Mouse (Mus musculus): Measurements from ENCODE around the gene Fa2h. TPM values are rescaled to one million over a fixed set of nuclear protein-coding genes. Genes with fewer than 3 reads are reported as not detected.
A peak's percentile ranks its signal among the peaks of the same experiment; 100 is the strongest.

Gene Fa2h
- total RNA-seq, 2 experiments from 2014 or later, result 3.9 to 4.2 TPM

DNA sequence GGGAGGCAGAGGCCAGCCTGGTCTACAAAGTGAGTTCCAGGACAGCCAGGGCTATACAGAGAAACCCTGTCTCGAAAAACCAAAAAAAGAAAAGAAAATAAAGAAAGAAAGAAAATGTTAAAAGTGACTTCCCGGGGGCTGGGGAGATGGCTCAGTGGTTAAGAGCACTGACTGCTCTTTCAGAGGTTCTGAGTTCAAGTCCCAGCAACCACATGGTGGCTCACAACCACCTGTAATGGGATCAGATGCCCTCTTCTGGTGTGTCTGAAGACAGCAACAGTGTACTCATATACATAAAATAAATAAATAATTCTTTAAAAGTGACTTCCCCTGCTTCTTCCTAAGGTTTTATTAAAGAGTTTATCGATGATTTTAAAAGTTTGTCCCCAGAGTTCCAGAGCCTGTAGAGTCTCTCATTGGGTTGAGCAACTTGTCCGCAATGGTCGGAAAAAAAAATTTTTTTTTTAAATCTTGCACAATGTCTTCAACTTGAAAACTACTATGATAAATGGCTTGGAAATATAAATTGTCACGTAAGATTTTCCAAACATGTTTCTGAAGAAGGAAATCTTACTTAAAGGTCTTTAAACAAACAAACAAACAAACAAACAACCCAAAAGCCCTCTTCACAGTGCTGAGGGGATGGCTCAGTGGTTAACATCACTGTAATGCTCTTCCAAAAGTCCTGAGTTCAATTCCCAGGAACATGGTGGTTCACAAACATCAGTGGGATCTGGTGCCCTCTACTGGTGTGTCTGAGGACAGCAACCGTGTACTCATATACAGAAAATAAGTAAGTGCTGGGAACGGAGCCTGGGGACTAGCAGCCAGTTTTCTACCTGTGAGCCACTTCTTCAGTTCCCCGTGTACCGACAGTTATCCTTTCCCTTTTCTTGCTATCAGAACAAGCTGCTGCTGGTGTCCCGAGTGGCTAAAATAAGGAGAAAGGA lies 92.8 kb downstream of the Fa2h start:
- no peak for DNase-seq (ENCODE audit: low spot score in 2 of 2)

DNA sequence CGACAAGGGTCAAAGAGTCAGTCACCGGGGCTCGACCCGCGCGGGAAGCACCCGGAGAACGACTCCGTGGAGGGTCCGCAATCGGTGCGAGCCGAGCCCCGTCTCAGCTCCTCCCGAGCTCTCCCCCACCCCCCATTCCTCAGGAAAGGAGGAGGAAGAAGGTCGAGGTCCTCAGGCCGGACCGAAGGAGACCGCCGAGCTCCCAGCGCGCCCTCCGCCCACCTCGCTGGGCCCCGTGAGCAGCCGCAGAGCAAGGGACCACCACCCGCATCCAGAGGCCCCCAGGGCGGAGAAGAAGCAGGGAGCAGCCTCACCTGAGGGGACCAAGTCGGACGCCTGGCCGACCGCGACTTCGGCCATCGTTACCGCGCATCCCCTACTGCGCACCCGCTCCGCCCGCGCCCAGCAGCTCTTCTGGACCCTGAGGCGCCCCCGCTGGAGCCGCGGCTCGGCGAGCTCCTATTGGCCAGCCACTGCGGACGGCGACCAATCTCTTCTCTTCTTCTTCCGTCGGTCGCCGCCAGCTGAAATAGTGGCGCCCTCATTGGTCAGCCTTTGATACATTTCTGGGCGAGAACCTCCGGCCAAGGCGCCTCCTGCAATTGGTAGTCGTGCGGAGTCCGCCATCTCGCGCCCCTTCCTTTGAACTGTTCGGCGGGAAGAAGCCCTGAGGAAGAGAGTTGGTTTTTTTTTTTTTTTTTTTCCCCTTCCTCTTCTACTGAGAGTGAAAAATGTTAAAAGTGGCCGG lies 93.6 kb downstream of the Fa2h start, which contains the start of gene Rfwd3:
Gene Rfwd3, minus strand, starts transcription at position 402 of the 748 bp plus-strand sequence.
- DNase-seq (ENCODE audit: low spot score in 2 of 2), result peak; percentile 94 to 95

DNA sequence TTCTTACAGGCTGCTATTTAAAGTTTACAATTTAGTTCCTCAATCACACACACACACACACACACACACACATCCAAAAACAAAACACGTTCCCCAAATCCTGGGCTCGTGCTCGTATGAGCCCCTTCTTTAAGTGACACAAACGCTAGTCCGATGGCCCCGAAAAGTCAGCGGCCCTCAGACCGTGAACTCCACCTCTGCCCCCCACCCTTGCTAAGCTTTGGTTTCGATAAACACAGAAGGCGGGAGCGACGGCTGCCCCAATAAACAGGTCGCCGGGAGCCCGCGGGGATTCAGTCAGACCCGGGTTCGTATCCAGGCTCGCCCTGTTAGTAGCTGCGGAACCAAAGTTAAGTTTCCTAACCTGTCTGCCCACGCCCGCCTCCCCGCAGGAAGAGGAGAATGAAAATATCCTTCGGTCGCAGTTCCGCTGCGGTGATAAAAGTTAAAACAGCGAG lies 94.2 kb downstream of the Fa2h start:
- DNase-seq (ENCODE audit: low spot score in 2 of 2), result peak; percentile 35 to 57

DNA sequence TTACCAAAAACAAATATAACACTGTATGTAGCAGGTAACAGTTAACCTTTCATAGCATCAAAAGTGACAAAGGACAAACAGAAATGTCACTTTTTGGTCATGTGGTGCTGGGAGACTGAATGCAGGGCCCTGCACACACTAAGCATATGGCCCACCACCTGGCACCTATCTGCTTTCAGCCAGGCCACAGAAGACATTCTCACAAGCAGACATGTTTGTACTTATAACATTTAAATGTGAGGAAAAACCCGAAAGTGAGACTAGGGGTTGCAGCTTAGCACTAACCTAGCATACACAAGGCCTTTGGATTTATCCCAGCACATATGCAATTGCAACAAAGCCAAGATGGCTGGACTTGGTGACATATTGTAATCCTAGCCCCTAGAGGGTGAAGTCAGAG lies 95.6 kb downstream of the Fa2h start:
- DNase-seq (ENCODE audit: low spot score in 2 of 2), result no peak

Other genes with a start within 250 kb of the Fa2h start
- gene Glg1, start 134.6 kb downstream of the Fa2h start, total RNA-seq (2021), result 10 to 100 TPM; 90.1 to 92.8 TPM
- gene Rfwd3, start 93.6 kb downstream of the Fa2h start, total RNA-seq (2021), result 10 to 100 TPM; 18.6 to 18.7 TPM
- 1 to 10 TPM; 2.9 to 3.1 TPM for gene Mlkl, start 55.6 kb downstream of the Fa2h start, total RNA-seq (2021)
- gene Wdr59, start 128.3 kb upstream of the Fa2h start, total RNA-seq (2021), result 10 to 100 TPM; 13.0 to 13.3 TPM
- 10 to 100 TPM; 69.2 to 70.8 TPM for gene Znrf1, start 142.3 kb upstream of the Fa2h start, total RNA-seq (2021)
- 1 to 10 TPM; 3.7 TPM for gene Ldhd, start 236.6 kb upstream of the Fa2h start, total RNA-seq (2021)
- 10 to 100 TPM; 10.1 to 11.4 TPM for gene Zfp1, start 249.6 kb upstream of the Fa2h start, total RNA-seq (2021)

Data from gastrocnemius, postnatal 4 days (tissue).